Mouse (Mus musculus) heart, postnatal 0 days (tissue): Measurements from ENCODE around the gene Dip2b.

Experiments
- CTCF ChIP-seq: IDR thresholded peaks from 2 replicates; pipeline ENCODE4 v1.5.1; 2016; ENCODE audit warnings: antibody characterized with exemption, control low read depth, low read depth
- EP300 ChIP-seq: IDR thresholded peaks from 2 replicates; pipeline ENCODE4 v1.6.1; 2016; ENCODE audit warnings: antibody characterized with exemption, low read depth

DNA sequence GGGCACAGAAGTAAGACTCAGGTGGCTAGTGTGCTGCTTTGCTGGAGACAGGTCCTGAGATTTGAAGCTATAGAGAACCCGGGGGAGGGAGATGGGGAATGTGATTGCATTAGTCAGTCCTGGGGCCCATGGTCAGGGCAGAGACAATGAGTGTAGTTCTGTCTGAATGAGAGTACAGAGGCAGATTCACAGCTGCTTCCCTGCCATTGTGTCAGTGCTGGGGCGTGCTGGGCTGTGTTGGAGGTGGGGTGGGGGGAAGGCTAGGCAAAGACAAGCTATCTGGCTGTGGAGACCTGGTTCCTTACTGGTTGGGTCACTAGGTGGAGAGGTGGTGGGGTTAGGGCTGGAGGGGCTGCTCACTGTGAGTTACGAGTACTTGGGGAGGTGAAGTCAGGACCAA is 14.3 kb downstream of the Dip2b start:
- TF ChIP-seq CTCF (no peak), EP300 (no peak)
